Mouse (Mus musculus) hindbrain, postnatal 0 days (tissue): ENCODE data around the gene Rsad2. TPM values are rescaled to one million over a fixed set of nuclear protein-coding genes. Genes with fewer than 3 reads are reported as not detected.

Experiments
- ATAC-seq: fragments of 200-750 bp; cut with Nextera tagmentation; 2 replicates; pipeline ENCODE4 v1.8.0; 2017; ENCODE audit warnings: mild to moderate bottlenecking, moderate TSS enrichment, moderate library complexity
- DNase-seq: peaks from one replicate; pipeline ENCODE4 v3.0.0-alpha.2; 2015; ENCODE audit warnings: low spot score
- H3K27ac ChIP-seq: fragments of 300-500 bp; sonication (generic); 2 replicates; pipeline ENCODE4 v1.5.1; 2014; ENCODE audit warnings: mild to moderate bottlenecking
- H3K27me3 ChIP-seq: fragments of 300-500 bp; sonication (generic); 2 replicates; pipeline ENCODE4 v1.6.1; 2014; ENCODE audit warnings: low read length, mixed read lengths; ENCODE audit not compliant: insufficient read depth
- H3K36me3 ChIP-seq: fragments of 300-500 bp; sonication (generic); 2 replicates; pipeline ENCODE4 v1.6.1; 2014; ENCODE audit warnings: low read length, mixed read lengths; ENCODE audit not compliant: insufficient read depth
- H3K4me1 ChIP-seq: fragments of 300-500 bp; sonication (generic); 2 replicates; pipeline ENCODE4 v1.6.1; 2014; ENCODE audit warnings: antibody characterized with exemption, low read length, mixed read lengths; ENCODE audit not compliant: insufficient read depth
- H3K4me2 ChIP-seq: fragments of 300-500 bp; sonication (generic); 2 replicates; pipeline ENCODE4 v1.6.1; 2014; ENCODE audit warnings: low read depth, mild to moderate bottlenecking, low read length, moderate library complexity, mixed read lengths
- H3K4me3 ChIP-seq: fragments of 300-500 bp; sonication (generic); 2 replicates; pipeline ENCODE4 v1.5.1; 2014; ENCODE audit warnings: low read length
- H3K9ac ChIP-seq: fragments of 300-500 bp; sonication (generic); replicated peaks from 2 replicates; pipeline ENCODE4 v1.6.1; 2014; ENCODE audit warnings: mild to moderate bottlenecking, low read length, moderate library complexity, mixed read lengths
- H3K9me3 ChIP-seq: fragments of 300-500 bp; sonication (generic); 2 replicates; pipeline ENCODE4 v1.6.1; 2016; ENCODE audit warnings: low read length, mixed read lengths
- CTCF ChIP-seq: IDR thresholded peaks from 2 replicates; pipeline ENCODE4 v1.5.1; 2016; ENCODE audit warnings: antibody characterized with exemption, control low read depth, low read depth
- WGBS: fragments of 180-500 bp; shearing (Covaris S2); extraction: QIAGEN DNeasy Blood & Tissue Kit; methylation state at CpG from one replicate; pipeline ENCODE4 v1.1.7; 2014; 5-methylcytosine and 5-hydroxymethylcytosine counted together
- polyA plus RNA-seq: library from polyadenylated mRNA; unstranded; fragments of >200 nt; fragmentation: Nextera tagmentation; extraction: Ambion mirVana; gene quantifications from 2 replicates; pipeline ENCODE4 v1.2.1, GENCODE M21; 2015
- total RNA-seq: library from RNA; depleted of rRNA; stranded (reverse); fragments of >200 nt; gene quantifications from 2 replicates; pipeline ENCODE4 v1.2.3, GENCODE M21; 2014

Gene Rsad2
- total and polyA plus RNA-seq, 2 experiments from 2014 or later = 1.4 to 1.5 TPM

DNA sequence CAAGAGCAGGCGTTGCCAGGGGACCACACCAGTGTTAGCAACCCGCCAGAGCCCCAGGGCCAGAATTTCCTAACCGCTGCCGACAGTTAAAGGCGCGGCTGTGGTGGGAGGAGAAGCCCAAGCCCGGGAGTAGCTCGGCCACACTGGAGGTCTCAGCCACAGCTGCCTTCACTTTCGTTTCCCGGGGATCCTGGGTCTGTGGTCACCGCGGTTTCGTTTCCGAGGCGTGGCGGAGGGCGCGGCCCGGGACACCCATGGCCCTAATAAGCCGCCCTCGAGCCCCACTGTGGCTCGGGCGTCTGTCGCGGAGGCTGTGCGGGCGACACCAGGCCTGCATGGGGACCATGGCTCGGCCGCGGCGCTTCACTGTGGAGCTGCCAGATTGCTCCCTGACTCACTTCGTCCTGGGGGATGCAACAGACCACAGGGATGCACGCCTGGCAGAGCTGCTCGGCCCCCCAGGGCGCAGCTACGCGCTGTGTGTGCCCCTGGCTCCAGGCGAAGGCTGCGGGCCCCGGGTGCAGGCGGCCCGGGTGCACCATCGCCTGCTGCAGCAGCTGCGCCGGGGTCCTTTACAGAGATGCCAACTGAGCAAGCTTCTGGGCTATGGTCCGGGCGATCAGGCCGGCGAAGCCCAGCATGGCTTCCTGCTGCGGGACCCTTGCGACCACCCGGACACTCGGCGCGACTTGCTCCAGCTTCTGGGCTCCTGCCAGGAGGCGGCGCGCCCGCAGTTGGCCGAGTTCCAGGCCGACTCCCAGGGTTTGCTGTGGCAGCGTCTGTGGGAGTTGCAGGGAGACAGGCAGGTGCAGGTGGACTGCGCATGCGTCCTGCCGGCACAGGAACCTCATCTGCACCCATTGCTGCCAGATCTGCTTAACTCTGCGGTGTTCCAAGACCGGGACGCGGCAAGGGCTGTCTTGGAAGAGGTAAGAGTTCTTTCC, 13.1 kb upstream of the Rsad2 start, which contains the start of gene Cmpk2:
Cmpk2 (plus strand) TSS at position 107 of the 944 bp plus-strand sequence.
- ATAC-seq = peak; percentile 86

DNA sequence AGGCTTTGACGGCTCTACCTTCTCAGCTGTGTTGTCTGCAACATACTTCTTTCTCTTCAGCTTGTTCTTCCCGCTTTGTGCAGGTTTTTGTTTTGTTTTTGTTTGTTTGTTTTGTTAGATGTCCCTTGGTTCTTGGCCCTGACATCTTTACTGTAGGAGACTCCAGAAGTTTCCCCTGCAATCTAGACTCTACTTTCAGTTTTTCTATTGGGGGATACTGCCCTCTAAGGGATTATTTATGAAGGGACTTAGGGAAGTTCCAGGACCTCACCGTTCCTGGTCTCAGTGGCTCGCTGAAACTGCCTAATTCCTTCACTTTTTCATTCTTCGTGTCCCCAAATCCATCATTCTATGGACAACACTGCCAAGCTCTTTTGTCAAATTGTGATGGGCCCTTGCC, 9.3 kb upstream of the Rsad2 start:
- no peaks in the 10 kb centered on the region for H3K27me3 ChIP-seq
- peaks cover 5% of the 10 kb centered on the region; the same call in 1 of the 2 replicates for H3K4me1 ChIP-seq
- 64% methylated on average over 5 of the region's 5 CpGs for WGBS
- H3K4me3 ChIP-seq = no peak overlapping the region
- ATAC-seq (no peak), DNase-seq (no peak)
- H3K27ac ChIP-seq = no peak overlapping the region
- H3K9me3 ChIP-seq = no peaks in the 10 kb centered on the region
- no peak for TF ChIP-seq CTCF
- H3K36me3 ChIP-seq = no peaks in the 10 kb centered on the region
- no peak overlapping the region for H3K9ac ChIP-seq
- H3K4me2 ChIP-seq = no peak overlapping the region

More for the DNA sequence above, 13.1 kb upstream of the Rsad2 start, which contains the start of gene Cmpk2:
- 0 out of 2 replicates have a peak, but pooled peaks have one; percentile 33 for TF ChIP-seq CTCF
- Histone ChIP-seq H3K4me3 (peak within 1 kb of the TSS; percentile 64), H3K4me2 (peak within 1 kb of the TSS; percentile 98), H3K36me3 (no peaks in the 10 kb centered on the region; the same call in 1 of the 2 replicates), H3K9me3 (no peaks in the 10 kb centered on the region), H3K27ac (peak within 1 kb of the TSS; percentile 95), H3K27me3 (no peaks in the 10 kb centered on the region), H3K9ac (peak within 1 kb of the TSS; percentile 90), H3K4me1 (peaks cover 10% of the 10 kb centered on the region)
- WGBS = under 1% methylated on average over 69 of the region's 69 CpGs
- DNase-seq = peak; percentile 89

DNA sequence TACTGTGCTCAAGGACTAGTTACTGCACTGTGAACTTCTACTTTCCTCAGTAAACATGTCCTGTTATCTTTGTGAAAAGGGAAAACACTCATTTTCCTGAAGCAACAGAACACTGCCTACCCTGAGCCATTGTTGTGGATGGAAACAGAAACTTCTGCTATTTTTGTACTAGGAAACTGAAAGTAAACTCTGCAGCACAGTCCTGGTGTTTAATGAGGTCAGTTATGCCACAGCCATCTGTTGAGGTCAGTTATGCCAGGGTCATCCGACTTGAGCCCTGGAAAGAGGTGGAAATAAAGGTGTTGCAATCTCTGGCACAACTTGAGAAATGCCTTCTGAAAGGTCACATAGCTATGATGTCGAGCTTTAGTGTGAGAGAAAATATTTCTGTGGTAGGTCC, 3.8 kb upstream of the Rsad2 start:
- no peak for ATAC-seq
- Histone ChIP-seq H3K4me1 (0 out of 2 replicates have a peak, but pooled peaks cover 5% of the 10 kb centered on the region), H3K27ac (no peak overlapping the region), H3K27me3 (no peaks in the 10 kb centered on the region), H3K4me2 (no peak overlapping the region), H3K9ac (no peak overlapping the region), H3K9me3 (no peaks in the 10 kb centered on the region), H3K36me3 (no peaks in the 10 kb centered on the region), H3K4me3 (no peak overlapping the region)
- 70% methylated on average over 2 of the region's 2 CpGs for WGBS
- TF ChIP-seq CTCF = no peak
- no peak for DNase-seq

DNA sequence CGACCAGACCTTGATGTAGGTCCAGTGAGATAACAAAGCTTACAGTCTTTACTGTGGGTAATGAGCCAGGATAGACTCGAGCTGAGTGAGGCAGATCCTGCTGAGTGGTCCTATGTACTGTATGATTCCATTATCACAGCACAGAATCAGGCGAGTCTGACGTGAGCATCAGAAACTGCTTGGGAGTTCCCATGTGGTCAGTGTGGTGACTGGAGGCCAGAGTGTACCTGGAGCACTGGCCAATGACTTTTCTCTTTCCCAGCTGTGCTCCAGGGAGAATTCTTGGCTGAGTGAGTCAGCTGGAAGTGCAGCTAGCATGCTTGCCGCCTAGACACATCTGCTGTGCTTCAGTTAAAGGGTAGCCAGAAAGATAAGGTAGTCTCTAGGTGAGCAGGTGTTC, 1.6 kb downstream of the Rsad2 start:
- Histone ChIP-seq H3K4me2 (no peak overlapping the region), H3K36me3 (no peaks in the 10 kb centered on the region), H3K9me3 (no peaks in the 10 kb centered on the region), H3K9ac (no peak overlapping the region), H3K4me1 (0 out of 2 replicates have a peak, but pooled peaks cover 5% of the 10 kb centered on the region), H3K27ac (no peak overlapping the region), H3K27me3 (no peaks in the 10 kb centered on the region), H3K4me3 (no peak overlapping the region)
- 51% methylated on average over 5 of the region's 5 CpGs for WGBS
- no peak for ATAC-seq
- DNase-seq = no peak
- TF ChIP-seq CTCF = no peak

DNA sequence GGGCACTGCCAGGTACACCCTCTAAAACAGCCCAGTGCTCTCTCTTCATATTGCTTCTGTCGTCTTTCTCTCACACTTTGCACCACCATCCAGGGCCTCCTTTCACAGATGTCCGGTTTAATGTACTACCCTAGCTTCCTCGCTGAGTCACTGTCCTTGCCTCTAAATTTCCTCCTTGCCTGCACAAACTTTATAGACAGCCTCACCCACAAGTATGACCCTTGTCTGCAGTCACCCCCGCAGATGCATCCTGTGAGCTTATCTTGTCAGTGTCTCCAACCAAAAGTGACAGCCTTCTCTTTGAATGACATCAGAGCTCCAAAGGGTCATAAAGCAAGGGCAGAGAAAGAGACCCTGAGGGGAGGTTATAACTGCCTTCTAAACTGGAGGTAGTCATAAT, 3.3 kb downstream of the Rsad2 start:
- H3K27ac ChIP-seq = no peak overlapping the region
- no peak overlapping the region; the same call in 1 of the 2 replicates for H3K9ac ChIP-seq
- H3K4me2 ChIP-seq = no peak overlapping the region
- no peaks in the 10 kb centered on the region for H3K9me3 ChIP-seq
- TF ChIP-seq CTCF = no peak
- WGBS = 87% methylated on average over 4 of the region's 4 CpGs
- H3K4me3 ChIP-seq = no peak overlapping the region
- H3K27me3 ChIP-seq = no peaks in the 10 kb centered on the region
- H3K36me3 ChIP-seq = no peaks in the 10 kb centered on the region
- no peak for DNase-seq
- H3K4me1 ChIP-seq = 0 out of 2 replicates have a peak, but pooled peaks cover 5% of the 10 kb centered on the region
- no peak for ATAC-seq

DNA sequence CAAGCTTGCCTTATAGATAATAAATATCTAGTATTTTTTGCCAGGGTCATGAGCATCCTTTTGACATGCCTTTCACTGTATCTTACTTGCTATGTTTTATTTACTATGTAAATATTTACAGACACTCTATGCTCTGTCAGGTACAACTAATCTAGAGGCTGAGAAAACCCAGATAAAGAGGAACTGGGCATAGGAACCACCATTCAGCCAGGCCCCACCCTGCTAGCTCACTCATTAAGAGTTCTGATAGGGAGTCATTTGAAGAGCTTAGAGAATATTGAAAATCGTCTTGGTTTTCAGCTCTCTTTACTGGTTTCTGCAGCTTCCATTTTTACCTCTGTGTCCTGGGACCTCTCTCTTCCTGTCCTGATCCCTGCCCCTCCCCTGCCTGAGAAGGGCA, 5.1 kb downstream of the Rsad2 start:
- Histone ChIP-seq H3K27me3 (no peaks in the 10 kb centered on the region), H3K36me3 (no peaks in the 10 kb centered on the region), H3K4me1 (0 out of 2 replicates have a peak, but pooled peaks cover 2% of the 10 kb centered on the region), H3K4me3 (no peak overlapping the region), H3K9me3 (no peaks in the 10 kb centered on the region), H3K9ac (no peak overlapping the region), H3K27ac (no peak overlapping the region), H3K4me2 (no peak overlapping the region)
- no peak for TF ChIP-seq CTCF
- 41% methylated on average over 1 of the region's 1 CpGs for WGBS
- ATAC-seq (no peak), DNase-seq (no peak)

DNA sequence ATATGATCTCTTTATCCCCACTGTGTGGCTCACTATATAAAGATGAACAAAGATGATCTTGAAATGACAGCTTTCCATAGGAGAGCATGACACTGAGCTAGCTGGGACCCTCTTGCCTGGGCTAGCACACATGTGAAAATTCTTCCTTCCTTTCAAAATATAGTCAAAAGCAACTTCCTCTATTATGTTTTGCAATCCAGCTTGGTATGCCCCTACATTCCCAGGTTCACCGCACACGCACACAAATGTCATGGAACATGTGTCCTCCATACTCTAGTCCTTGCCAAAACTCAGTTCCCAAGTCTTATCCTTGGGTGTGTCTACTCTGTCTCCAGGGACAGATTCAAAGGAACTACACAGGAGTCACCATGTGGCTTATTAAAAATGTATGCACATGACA, 6.8 kb downstream of the Rsad2 start:
- H3K4me2 ChIP-seq = no peak overlapping the region
- WGBS = 98% methylated on average over 2 of the region's 2 CpGs
- H3K27me3 ChIP-seq = no peaks in the 10 kb centered on the region
- ATAC-seq (no peak), DNase-seq (no peak)
- H3K27ac ChIP-seq = no peak overlapping the region
- H3K4me1 ChIP-seq = no peaks in the 10 kb centered on the region
- no peak overlapping the region for H3K4me3 ChIP-seq
- no peak for TF ChIP-seq CTCF
- no peaks in the 10 kb centered on the region for H3K36me3 ChIP-seq
- H3K9ac ChIP-seq = no peak overlapping the region
- H3K9me3 ChIP-seq = no peaks in the 10 kb centered on the region
